Comparison of ENCODE assay signal across 8 mouse cellular contexts in genomic region chr5:139686530-139687249, GRCm38 (mm10). TPM values are rescaled to one million over a fixed set of nuclear protein-coding genes. Genes with fewer than 3 reads are reported as not detected.
DNase-seq lines count a peak whose midpoint lies in the region; ATAC-seq and TF ChIP-seq lines count a peak whose summit lies in the region.

No protein-coding gene starts in this region.

- H3K36me3 ChIP-seq in lung, embryonic 14.5 days (ENCODE audit: insufficient read depth), result no peaks in the 10 kb centered on the region
- H3K36me3 ChIP-seq in forebrain, embryonic 16.5 days (ENCODE audit: control insufficient read depth, insufficient read depth), result no peaks in the 10 kb centered on the region
- no peaks in the 10 kb centered on the region for H3K36me3 ChIP-seq in liver, embryonic 14.5 days (replicated peaks; ENCODE audit: control insufficient read depth, insufficient read depth, low read depth)
- no peaks in the 10 kb centered on the region for H3K36me3 ChIP-seq in stomach, postnatal 0 days (ENCODE audit: control insufficient read depth, insufficient read depth, low read length)

- H3K9me3 ChIP-seq in lung, embryonic 14.5 days (ENCODE audit: low read depth, low read length), result no peaks in the 10 kb centered on the region
- no peaks in the 10 kb centered on the region for H3K9me3 ChIP-seq in forebrain, embryonic 16.5 days (ENCODE audit: control insufficient read depth, low read length)
- H3K9me3 ChIP-seq in liver, embryonic 14.5 days (ENCODE audit: control insufficient read depth, low read length), result no peaks in the 10 kb centered on the region
- no peaks in the 10 kb centered on the region for H3K9me3 ChIP-seq in stomach, postnatal 0 days (ENCODE audit: control insufficient read depth, low read length)

- no peak overlapping the region for H3K9ac ChIP-seq in lung, embryonic 14.5 days
- H3K9ac ChIP-seq in forebrain, embryonic 16.5 days (replicated peaks; ENCODE audit: low read depth, low read length), result no peak overlapping the region
- no peak overlapping the region for H3K9ac ChIP-seq in liver, embryonic 14.5 days (replicated peaks)
- H3K9ac ChIP-seq in stomach, postnatal 0 days (ENCODE audit: low read length), result no peak overlapping the region

- WGBS in lung, embryonic 14.5 days, result 13% methylated on average over 21 of the region's 21 CpGs
- WGBS in forebrain, embryonic 16.5 days, result 14% methylated on average over 21 of the region's 21 CpGs
- WGBS in liver, embryonic 14.5 days (ENCODE audit: insufficient replicate concordance), result 27% methylated on average over 21 of the region's 21 CpGs
- 24% methylated on average over 21 of the region's 21 CpGs for WGBS in stomach, postnatal 0 days

- TF ChIP-seq EP300 in liver, embryonic 14.5 days (IDR thresholded peaks at IDR 0.05; ENCODE audit: low read depth), result no peak
- TF ChIP-seq EP300 in stomach, postnatal 0 days (optimal IDR thresholded peaks at IDR 0.05), result no peak

- peaks cover 3% of the 10 kb centered on the region; the same call in 1 of the 2 replicates for H3K27me3 ChIP-seq in lung, embryonic 14.5 days (ENCODE audit: insufficient read depth, low read length)
- H3K27me3 ChIP-seq in forebrain, embryonic 16.5 days (replicated peaks; ENCODE audit: control insufficient read depth, insufficient read depth, low read length), result peaks cover 56% of the 10 kb centered on the region
- H3K27me3 ChIP-seq in liver, embryonic 14.5 days (ENCODE audit: control insufficient read depth, insufficient read depth, low read length), result peaks cover 19% of the 10 kb centered on the region
- no peaks in the 10 kb centered on the region for H3K27me3 ChIP-seq in stomach, postnatal 0 days (ENCODE audit: control insufficient read depth, insufficient read depth, low read length)

- peak overlapping the region; percentile 27; the same call in 1 of the 2 replicates for H3K27ac ChIP-seq in lung, embryonic 14.5 days (ENCODE audit: low read depth)
- H3K27ac ChIP-seq in forebrain, embryonic 16.5 days (ENCODE audit: low read length), result no peak overlapping the region
- no peak overlapping the region for H3K27ac ChIP-seq in liver, embryonic 14.5 days
- no peak overlapping the region for H3K27ac ChIP-seq in stomach, postnatal 0 days (replicated peaks)

- peak; percentile 92 for ATAC-seq in lung, embryonic 14.5 days (ENCODE audit: insufficient read depth)
- ATAC-seq in forebrain, embryonic 16.5 days, result peak; percentile 39; the same call in 1 of the 2 replicates
- peak; percentile 85 for ATAC-seq in liver, embryonic 14.5 days (ENCODE audit: insufficient read depth)
- peak; percentile 89 for ATAC-seq in stomach, postnatal 0 days (ENCODE audit: low FRiP score, low TSS enrichment)

- H3K4me1 ChIP-seq in lung, embryonic 14.5 days (ENCODE audit: insufficient read depth), result peaks cover 9% of the 10 kb centered on the region; the same call in 1 of the 2 replicates
- H3K4me1 ChIP-seq in forebrain, embryonic 16.5 days (replicated peaks; ENCODE audit: control insufficient read depth, insufficient read depth, low read length), result peaks cover 22% of the 10 kb centered on the region
- H3K4me1 ChIP-seq in liver, embryonic 14.5 days (replicated peaks; ENCODE audit: control insufficient read depth in 2 of 2, insufficient read depth in 2 of 2, low read length in 1 of 2), result no peaks in the 10 kb centered on the region
- 0 out of 2 replicates have a peak, but pooled peaks cover 4% of the 10 kb centered on the region for H3K4me1 ChIP-seq in stomach, postnatal 0 days (replicated peaks; ENCODE audit: control insufficient read depth, insufficient read depth)

- peak overlapping the region; percentile 38 for H3K4me2 ChIP-seq in lung, embryonic 14.5 days
- no peak overlapping the region; the same call in 1 of the 2 replicates for H3K4me2 ChIP-seq in forebrain, embryonic 16.5 days (ENCODE audit: low read length)
- no peak overlapping the region for H3K4me2 ChIP-seq in liver, embryonic 14.5 days (ENCODE audit: low read depth)
- H3K4me2 ChIP-seq in stomach, postnatal 0 days (replicated peaks; ENCODE audit: low read depth), result no peak overlapping the region

- peak; percentile 89 for DNase-seq in lung, embryonic 14.5 days
- no peak for DNase-seq in lung, postnatal 14 days
- peak; percentile 44 for DNase-seq in c-Kit-positive CD71-negative TER-119-negative erythroid progenitor cells, embryonic 14.5 days (ENCODE audit: low read depth)
- DNase-seq in liver, embryonic 14.5 days (ENCODE audit: low read depth in 3 of 3, low spot score in 3 of 3), result peak; percentile 33 to 47 (median 47)
- DNase-seq in stomach, postnatal 0 days (ENCODE audit: low spot score), result peak; percentile 83
- no peak for DNase-seq in layer of hippocampus, adult 9-10 months (ENCODE audit: low spot score)
- no peak for DNase-seq in gastrocnemius, adult 18-20 months (ENCODE audit: low spot score)

- no peak for TF ChIP-seq CTCF in lung, embryonic 14.5 days (IDR thresholded peaks at IDR 0.05; ENCODE audit: low read depth)
- no peak for TF ChIP-seq CTCF in liver, embryonic 14.5 days (IDR thresholded peaks at IDR 0.05; ENCODE audit: low read depth)
- no peak for TF ChIP-seq CTCF in stomach, postnatal 0 days (IDR thresholded peaks at IDR 0.05; ENCODE audit: low read depth)

- no peak overlapping the region for H3K4me3 ChIP-seq in lung, embryonic 14.5 days (ENCODE audit: low read depth, low read length)
- no peak overlapping the region for H3K4me3 ChIP-seq in forebrain, embryonic 16.5 days (replicated peaks; ENCODE audit: low read length)
- no peak overlapping the region for H3K4me3 ChIP-seq in liver, embryonic 14.5 days (ENCODE audit: insufficient read depth in 1 of 2, low read depth in 2 of 2, low read length in 2 of 2)
- H3K4me3 ChIP-seq in stomach, postnatal 0 days (ENCODE audit: low read depth, low read length), result no peak overlapping the region

RNA-seq across cellular contexts. Expression of gene Micall2, which starts 49.4 kb away (rescaled TPM):
- polyA plus RNA-seq in lung, embryonic 14.5 days (2014; fragmentation: Nextera tagmentation; extraction: Ambion mirVana), result 3.0 and 4.8 TPM in 2 replicates
- polyA plus RNA-seq in forebrain, embryonic 16.5 days (2015; fragmentation: Nextera tagmentation; extraction: Ambion mirVana), result 3.8 and 5.7 TPM in 2 replicates
- polyA plus RNA-seq in liver, embryonic 14.5 days (2012; rRNA removed), result 8.3 and 8.4 TPM in 2 replicates
- 10.3 and 14.4 TPM in 2 replicates for polyA plus RNA-seq in liver, embryonic 14.5 days (2014; fragmentation: Nextera tagmentation; extraction: Ambion mirVana)
- 6.6 and 8.7 TPM in 2 replicates for polyA plus RNA-seq in stomach, postnatal 0 days (2015; fragmentation: Nextera tagmentation; extraction: Ambion mirVana)
- under 1 TPM; 0.30 to 0.57 TPM for total RNA-seq in gastrocnemius, adult 18-20 months (2021)

Comparison
In these comparisons a context has a peak if more than half of its experiments do, and no peak if none do; other contexts are left out.
1. DNase-seq: peak in lung, embryonic 14.5 days (single experiment), c-Kit-positive CD71-negative TER-119-negative erythroid progenitor cells, embryonic 14.5 days (single experiment), liver, embryonic 14.5 days (3 of 3) and stomach, postnatal 0 days (single experiment); none in lung, postnatal 14 days (single experiment), layer of hippocampus, adult 9-10 months (single experiment) and gastrocnemius, adult 18-20 months (single experiment).
2. ATAC-seq: peak in every context shown above with its lines; median percentile 92 in lung, embryonic 14.5 days; 89 in stomach, postnatal 0 days; 85 in liver, embryonic 14.5 days; 39 in forebrain, embryonic 16.5 days.